Mouse (Mus musculus) ovary, adult 18-20 months (tissue): Measurements from ENCODE around the gene Cntnap1.

Experiments
- DNase-seq: peaks from one replicate; pipeline ENCODE4 v3.0.0; 2022; ENCODE audit warnings: low spot score, mixed read lengths

Cntnap1 gene

DNA sequence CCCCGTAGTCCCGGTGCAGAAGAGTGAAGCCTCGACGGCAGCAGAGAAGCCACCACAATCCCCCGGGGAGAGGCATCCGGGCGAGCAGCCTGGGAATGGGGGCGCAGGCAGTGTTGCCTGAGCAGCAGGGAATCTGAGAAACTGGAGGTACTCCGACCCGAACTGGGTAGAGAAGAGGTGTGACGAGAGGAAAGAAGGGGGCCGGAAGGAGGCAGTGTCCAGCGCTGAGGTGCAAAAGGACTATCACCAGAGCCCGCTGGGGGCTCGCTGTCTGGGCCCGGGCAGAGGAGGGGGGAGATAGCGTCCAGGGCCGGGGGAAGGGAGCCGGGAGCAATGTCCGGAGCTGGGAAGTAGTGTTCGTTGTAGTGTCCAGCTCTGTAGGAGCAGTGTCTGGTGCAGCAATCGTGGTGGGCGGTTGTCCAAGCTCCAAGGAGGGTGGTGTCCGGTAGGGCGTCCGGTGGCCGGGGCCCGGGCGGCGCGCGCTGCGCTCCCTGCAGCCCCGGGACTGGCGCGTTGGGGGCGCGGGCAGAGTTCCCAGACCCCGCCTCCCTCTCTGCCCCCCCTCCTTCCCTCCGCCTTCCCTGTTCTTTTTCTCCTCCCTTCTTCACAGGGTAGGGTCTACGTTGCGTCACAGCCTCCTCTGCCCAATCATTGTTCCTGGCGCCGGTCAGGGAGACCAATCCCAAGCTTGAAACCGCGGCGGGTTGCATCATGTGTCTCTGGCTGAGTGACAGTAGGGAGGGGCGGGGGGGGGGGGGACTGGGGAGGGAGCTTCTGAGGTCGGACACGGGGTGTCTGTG is 688 bp downstream of the Cntnap1 start, which contains the start of gene Plekhh3:
TSS of gene Plekhh3 (minus strand) at position 541 of the 800 bp plus-strand sequence.
- DNase-seq = peak; percentile 97

GRCm38 (mm10) chr11:101171721-101172433 is 1.6 kb downstream of the Cntnap1 start:
- peak; percentile 67 for DNase-seq

DNA sequence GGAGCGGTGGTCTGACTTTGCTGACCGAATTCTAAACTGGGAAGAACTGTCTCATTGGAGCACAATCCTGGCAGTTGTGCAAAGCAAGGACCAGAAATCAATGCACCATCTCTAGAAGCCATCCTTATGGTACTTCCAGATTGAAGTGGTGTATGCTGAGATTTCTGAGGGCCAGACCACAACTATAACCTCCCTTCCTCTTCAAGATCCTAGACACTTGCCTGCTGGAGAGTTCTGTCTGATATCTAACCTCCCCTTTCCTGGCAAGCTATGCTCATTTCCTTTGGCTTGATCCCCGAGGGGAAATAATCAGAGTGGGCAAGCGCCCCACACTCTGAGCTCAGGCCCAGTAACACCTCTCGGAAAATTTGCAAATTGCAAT is 2.1 kb downstream of the Cntnap1 start:
- no peak for DNase-seq

DNA sequence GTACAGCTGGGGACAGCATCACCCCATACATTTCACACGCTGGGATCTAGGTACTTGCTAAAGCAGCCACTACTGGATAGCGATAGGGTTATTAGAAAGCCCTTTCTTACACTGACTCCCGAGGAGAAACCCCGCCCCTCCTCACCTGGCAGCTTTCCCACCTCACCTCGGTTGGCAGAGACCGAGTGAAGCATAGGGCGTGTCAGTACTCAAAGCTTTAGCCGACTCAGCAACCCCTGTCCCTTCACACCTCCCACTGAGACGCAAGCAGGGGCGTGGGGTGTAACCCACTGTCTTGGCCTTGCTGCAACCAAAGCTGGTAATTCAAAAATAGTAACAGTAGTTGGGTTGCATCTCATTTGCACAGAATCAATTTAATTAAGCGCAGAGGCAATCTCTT is 2.8 kb downstream of the Cntnap1 start:
- DNase-seq = no peak

GRCm38 (mm10) chr11:101173631-101174388 is 3.5 kb downstream of the Cntnap1 start:
- DNase-seq = peak; percentile 76

- no peak for DNase-seq
Observed at GRCm38 (mm10) chr11:101174389-101174745, 4.0 kb downstream of the Cntnap1 start.

GRCm38 (mm10) chr11:101174851-101175628 is 4.7 kb downstream of the Cntnap1 start, which contains the start of gene Ccr10:
Ccr10 (minus strand) TSS chr11:101175443.
- no peak for DNase-seq

- DNase-seq = no peak
Observed at GRCm38 (mm10) chr11:101175636-101176116, 5.4 kb downstream of the Cntnap1 start.

GRCm38 (mm10) chr11:101176117-101176691 is 5.9 kb downstream of the Cntnap1 start:
- no peak for DNase-seq

DNA sequence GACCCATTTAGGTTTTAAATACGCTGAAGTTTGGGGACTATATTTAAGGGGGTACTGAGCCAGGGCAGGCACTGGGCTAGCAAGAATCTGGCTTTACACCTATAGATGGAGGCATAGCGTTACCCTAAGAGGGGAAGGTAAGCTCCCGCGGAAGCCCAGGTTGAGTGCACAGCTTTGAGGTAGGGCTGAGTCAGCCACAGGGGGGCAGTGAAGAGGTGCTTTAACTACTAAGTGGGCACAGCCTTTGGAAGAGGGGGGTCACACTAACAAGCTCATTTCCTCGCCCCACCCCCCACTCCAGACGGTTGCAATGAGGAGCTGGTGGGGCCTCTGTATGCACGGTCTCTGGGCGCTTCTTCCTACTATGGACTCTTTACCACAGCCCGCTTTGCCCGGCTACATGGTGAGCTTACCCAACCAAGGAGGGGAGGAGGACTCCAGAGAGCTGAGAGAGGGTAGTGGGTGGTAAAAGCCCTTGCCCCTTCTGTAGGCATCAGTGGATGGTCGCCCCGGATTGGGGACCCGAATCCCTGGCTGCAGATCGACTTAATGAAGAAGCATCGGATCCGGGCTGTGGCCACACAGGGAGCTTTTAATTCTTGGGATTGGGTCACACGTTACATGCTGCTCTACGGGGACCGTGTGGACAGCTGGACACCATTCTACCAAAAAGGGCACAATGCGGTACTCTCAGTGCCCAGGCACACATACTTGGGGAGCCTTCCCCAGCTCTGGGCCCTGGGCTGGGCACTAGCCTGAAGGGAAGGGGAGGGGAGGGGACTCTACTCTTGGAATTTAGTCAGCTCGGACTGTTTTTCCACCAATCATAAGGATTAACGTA is 6.8 kb downstream of the Cntnap1 start:
- DNase-seq = no peak

GRCm38 (mm10) chr11:101178061-101179058 is 8.0 kb downstream of the Cntnap1 start:
- DNase-seq = no peak

GRCm38 (mm10) chr11:101179306-101179705 is 9.0 kb downstream of the Cntnap1 start:
- DNase-seq = no peak

DNA sequence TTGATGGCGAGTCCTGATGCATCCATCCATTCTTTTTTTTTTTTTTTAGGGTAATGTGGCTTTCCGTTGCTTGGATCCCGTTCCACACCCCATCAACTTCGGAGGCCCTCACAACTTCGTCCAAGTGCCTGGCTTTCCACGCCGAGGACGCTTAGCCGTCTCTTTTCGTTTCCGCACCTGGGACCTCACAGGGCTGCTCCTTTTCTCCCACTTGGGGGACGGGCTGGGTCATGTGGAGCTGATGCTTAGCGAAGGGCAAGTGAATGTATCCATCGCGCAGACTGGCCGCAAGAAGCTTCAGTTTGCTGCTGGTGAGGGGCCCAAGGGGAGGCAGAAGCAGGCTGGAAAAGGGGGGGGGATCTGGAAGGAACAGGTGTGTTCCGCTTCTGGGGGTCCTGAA is 9.9 kb downstream of the Cntnap1 start:
- DNase-seq = no peak

DNA sequence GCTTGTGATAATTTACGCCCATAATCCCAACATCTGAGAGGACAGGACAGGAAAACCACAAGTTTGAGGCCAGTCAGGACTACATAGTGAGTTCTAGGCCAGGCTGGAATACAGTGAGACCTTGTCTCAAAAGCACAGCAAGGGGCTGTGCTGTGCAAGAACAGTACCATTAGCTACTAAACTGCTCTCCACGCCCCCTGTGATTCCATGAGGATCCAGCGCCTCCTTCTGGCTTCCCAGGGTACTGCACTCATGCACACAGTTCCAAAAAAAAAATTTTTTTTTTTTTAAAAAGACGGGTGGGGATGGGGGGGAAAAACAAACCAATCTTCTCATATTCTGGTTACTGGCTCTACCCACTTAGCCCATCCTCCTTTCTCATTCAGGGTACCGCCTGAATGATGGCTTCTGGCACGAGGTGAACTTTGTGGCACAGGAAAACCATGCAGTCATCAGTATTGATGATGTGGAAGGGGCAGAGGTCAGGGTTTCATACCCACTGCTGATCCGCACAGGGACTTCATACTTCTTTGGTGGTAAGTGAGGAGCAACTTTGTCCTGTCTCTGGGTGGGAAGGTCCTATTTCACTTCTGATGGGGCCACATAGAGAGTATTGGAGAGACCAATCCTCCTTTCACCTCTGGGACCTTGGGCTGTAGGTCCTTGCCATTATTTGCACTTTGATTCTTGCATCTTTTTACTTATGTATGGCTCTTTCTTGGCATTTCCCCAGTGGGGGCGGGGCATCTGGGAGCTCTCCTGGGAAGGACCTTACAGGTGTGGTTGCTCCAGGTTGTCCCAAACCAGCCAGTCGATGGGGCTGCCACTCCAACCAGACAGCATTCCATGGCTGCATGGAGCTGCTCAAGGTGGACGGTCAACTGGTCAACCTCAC is 10.8 kb downstream of the Cntnap1 start:
- no peak for DNase-seq

DNA sequence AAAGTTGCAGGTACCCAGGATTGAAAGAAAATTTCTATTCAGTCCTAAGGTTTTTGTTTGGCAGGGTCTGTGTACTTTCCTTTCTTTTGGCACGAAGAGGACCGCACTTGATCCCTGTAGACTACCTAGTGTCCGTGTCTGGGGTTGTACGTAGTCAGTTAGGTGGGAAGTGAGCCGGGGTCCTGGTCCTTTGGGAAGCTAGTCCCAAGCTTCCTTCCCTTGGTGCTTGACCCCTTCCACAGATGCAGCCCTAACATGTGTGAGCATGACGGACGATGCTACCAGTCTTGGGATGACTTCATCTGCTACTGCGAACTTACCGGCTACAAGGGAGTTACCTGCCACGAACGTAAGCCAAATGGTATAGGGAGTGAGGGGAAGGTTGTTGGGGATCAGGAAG is 11.6 kb downstream of the Cntnap1 start:
- no peak for DNase-seq

DNA sequence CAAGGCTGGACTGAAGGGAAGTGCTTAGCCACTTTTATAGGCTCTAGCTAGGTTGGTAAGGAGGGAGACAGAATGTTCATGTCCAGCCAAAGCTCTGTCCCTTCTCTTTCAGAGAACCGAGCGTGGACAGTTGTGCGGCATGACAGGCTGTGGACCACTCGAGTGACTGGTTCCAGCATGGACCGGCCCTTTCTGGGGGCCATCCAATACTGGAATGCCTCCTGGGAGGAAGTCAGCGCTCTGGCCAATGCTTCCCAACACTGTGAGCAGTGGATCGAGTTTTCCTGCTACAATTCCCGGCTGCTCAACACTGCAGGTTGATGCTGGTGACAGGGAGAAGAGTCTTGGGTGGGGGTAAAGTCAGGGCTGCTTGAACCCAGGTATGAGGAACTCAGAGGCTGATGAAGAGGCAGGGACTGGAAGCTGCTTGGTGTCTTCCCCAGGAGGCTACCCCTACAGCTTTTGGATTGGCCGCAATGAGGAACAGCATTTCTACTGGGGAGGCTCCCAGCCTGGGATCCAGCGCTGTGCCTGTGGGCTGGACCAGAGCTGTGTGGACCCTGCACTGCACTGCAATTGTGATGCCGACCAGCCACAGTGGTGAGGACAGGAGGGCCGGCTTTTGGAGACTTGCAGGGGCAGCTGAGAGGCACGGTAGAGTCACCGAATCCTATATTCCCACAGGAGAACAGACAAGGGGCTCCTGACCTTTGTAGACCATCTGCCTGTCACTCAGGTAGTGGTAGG is 12.6 kb downstream of the Cntnap1 start:
- no peak for DNase-seq

DNA sequence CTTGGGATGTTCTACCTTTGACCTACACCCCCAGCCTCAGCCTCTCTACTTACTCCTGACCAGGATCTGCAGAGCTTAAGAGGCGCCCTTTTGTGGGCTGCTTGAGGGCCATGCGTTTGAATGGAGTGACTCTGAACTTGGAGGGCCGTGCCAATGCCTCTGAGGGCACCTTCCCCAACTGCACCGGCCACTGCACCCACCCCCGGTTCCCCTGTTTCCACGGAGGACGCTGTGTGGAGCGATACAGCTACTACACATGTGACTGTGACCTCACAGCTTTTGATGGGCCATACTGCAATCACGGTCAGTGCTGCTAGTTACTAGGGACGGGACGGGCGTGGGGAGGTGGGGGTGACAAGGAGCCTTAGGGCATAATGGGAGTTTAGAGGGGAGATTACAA is 14.7 kb downstream of the Cntnap1 start:
- no peak for DNase-seq
